Mouse (Mus musculus) liver, adult 2 months (tissue): ENCODE data around the gene Snx21. TPM values are rescaled to one million over a fixed set of nuclear protein-coding genes. Genes with fewer than 3 reads are reported as not detected.

Experiments used
- DNase-seq: peaks from one replicate; pipeline ENCODE4 v3.0.0-alpha.2; 2011; ENCODE audit warnings: low read depth, low spot score; ENCODE audit errors: extremely low read depth
- H3K27ac ChIP-seq: fragments of 200-500 bp; replicated peaks from 2 replicates; pipeline ENCODE4 v1.5.1; 2012; ENCODE audit warnings: low read depth, mild to moderate bottlenecking, control low read depth, inconsistent platforms, low read length; ENCODE audit not compliant: insufficient read depth
- H3K27me3 ChIP-seq: fragments of 200-500 bp; 2 replicates; pipeline ENCODE4 v1.6.1; 2012; ENCODE audit warnings: mild to moderate bottlenecking, moderate library complexity, low read length, inconsistent platforms; ENCODE audit not compliant: control insufficient read depth, insufficient read depth
- H3K36me3 ChIP-seq: fragments of 200-500 bp; 2 replicates; pipeline ENCODE4 v1.6.1; 2012; ENCODE audit warnings: low read length, inconsistent platforms; ENCODE audit not compliant: control insufficient read depth, insufficient read depth
- H3K4me1 ChIP-seq: fragments of 200-500 bp; 2 replicates; pipeline ENCODE4 v1.6.1; 2011; ENCODE audit warnings: low read length; ENCODE audit not compliant: control insufficient read depth, insufficient read depth
- H3K4me3 ChIP-seq: fragments of 200-500 bp; 2 replicates; pipeline ENCODE4 v1.5.1; 2011; ENCODE audit warnings: low read depth, mild to moderate bottlenecking, control low read depth, low read length, moderate library complexity; ENCODE audit not compliant: insufficient read depth
- H3K79me2 ChIP-seq: fragments of 200-500 bp; 2 replicates; pipeline ENCODE4 v1.6.1; 2012; ENCODE audit warnings: inconsistent platforms, mild to moderate bottlenecking, low read length, moderate library complexity; ENCODE audit not compliant: control insufficient read depth, insufficient read depth
- H3K9ac ChIP-seq: fragments of 200-500 bp; 2 replicates; pipeline ENCODE4 v1.6.1; 2012; ENCODE audit warnings: low read depth, mild to moderate bottlenecking, control low read depth, inconsistent platforms, low read length
- CTCF ChIP-seq: fragments of 200-500 bp; IDR thresholded peaks from 2 replicates; pipeline ENCODE4 v1.5.1; 2011; ENCODE audit warnings: low read depth, low read length, control low read depth
- POLR2A ChIP-seq: fragments of 200-500 bp; IDR thresholded peaks from 2 replicates; pipeline ENCODE4 v1.6.1; 2011; ENCODE audit warnings: low read length, control low read depth; ENCODE audit not compliant: insufficient read depth; ENCODE audit errors: extremely low read depth
- WGBS: fragments of 180-500 bp; shearing (Covaris S2); methylation state at CpG from one replicate; pipeline ENCODE4 v1.1.7; 2018; 5-methylcytosine and 5-hydroxymethylcytosine counted together
- polyA plus RNA-seq: library from polyadenylated mRNA; depleted of rRNA; stranded (reverse); fragments of >200 nt; gene quantifications from 2 replicates; pipeline ENCODE4 v1.2.3, GENCODE M21; 2012
- total RNA-seq: library from RNA; depleted of rRNA; stranded (reverse); fragments of >200 nt; gene quantifications from 2 replicates; pipeline ENCODE4 v1.2.3, GENCODE M21; 2014

Snx21 gene
- total and polyA plus RNA-seq, 2 experiments, result 10.8 to 14.4 TPM

GRCm38 (mm10) chr2:164827146-164827850, 41.7 kb downstream of the Snx21 start:
- Histone ChIP-seq H3K27me3 (no peaks in the 10 kb centered on the region), H3K27ac (no peak overlapping the region)
- WGBS, result 91% methylated on average over 16 of the region's 16 CpGs

GRCm38 (mm10) chr2:164828437-164828836, 42.8 kb downstream of the Snx21 start, which contains the start of gene Spata25:
Spata25 (minus strand) TSS chr2:164828537.
- Histone ChIP-seq H3K27me3 (no peaks in the 10 kb centered on the region), H3K4me1 (peaks cover 6% of the 10 kb centered on the region), H3K79me2 (peaks cover 13% of the 10 kb centered on the region), H3K27ac (no peak within 1 kb of the TSS), H3K4me3 (no peak within 1 kb of the TSS), H3K36me3 (peaks cover 4% of the 10 kb centered on the region; the same call in 1 of the 2 replicates), H3K9ac (no peak within 1 kb of the TSS)
- DNase-seq, result no peak
- TF ChIP-seq POLR2A, result no peak
- no peak for TF ChIP-seq CTCF
- 89% methylated on average over 6 of the region's 6 CpGs for WGBS

More at GRCm38 (mm10) chr2:164827146-164827850, 41.7 kb downstream of the Snx21 start:
- H3K9ac ChIP-seq, result no peak overlapping the region
- H3K4me3 ChIP-seq, result no peak overlapping the region
- peaks cover 13% of the 10 kb centered on the region for H3K79me2 ChIP-seq
- no peak for DNase-seq
- peaks cover 4% of the 10 kb centered on the region; the same call in 1 of the 2 replicates for H3K36me3 ChIP-seq
- peaks cover 4% of the 10 kb centered on the region for H3K4me1 ChIP-seq
- TF ChIP-seq POLR2A, result no peak
- no peak for TF ChIP-seq CTCF

DNA sequence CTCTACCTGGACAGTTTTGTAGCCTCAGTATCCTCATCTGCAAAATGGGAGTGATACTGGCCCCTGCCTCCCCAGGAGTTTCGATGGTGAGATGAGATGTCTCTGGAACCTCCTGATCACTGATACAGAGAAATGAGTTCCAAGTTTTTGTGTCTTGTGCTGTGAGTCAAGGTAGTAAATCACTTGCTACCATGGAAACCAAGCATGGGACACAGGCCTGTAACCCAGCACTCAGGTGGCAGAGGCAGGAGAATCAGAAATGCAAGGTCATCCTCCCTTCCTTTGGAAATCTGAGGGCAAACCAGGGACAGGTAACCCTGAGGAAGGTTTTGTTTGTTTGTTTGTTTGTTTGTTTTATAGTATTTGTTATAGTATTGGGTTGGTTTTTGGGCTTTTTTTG, 43.5 kb downstream of the Snx21 start:
- TF ChIP-seq POLR2A, result no peak
- no peak for TF ChIP-seq CTCF
- H3K9ac ChIP-seq, result no peak overlapping the region
- H3K79me2 ChIP-seq, result peaks cover 9% of the 10 kb centered on the region
- peaks cover 4% of the 10 kb centered on the region; the same call in 1 of the 2 replicates for H3K36me3 ChIP-seq
- H3K4me3 ChIP-seq, result no peak overlapping the region
- H3K27me3 ChIP-seq, result no peaks in the 10 kb centered on the region
- no peak overlapping the region for H3K27ac ChIP-seq
- peaks cover 3% of the 10 kb centered on the region; the same call in 1 of the 2 replicates for H3K4me1 ChIP-seq
- 97% methylated on average over 1 of the region's 1 CpGs for WGBS
- DNase-seq, result no peak

GRCm38 (mm10) chr2:164831029-164831428, 45.4 kb downstream of the Snx21 start:
- H3K27me3 ChIP-seq, result no peaks in the 10 kb centered on the region
- no peaks in the 10 kb centered on the region; the same call in 1 of the 2 replicates for H3K79me2 ChIP-seq
- H3K4me1 ChIP-seq, result peaks cover 7% of the 10 kb centered on the region; the same call in 1 of the 2 replicates
- WGBS, result 62% methylated on average over 10 of the region's 10 CpGs
- TF ChIP-seq CTCF, result no peak
- H3K36me3 ChIP-seq, result no peaks in the 10 kb centered on the region
- no peak overlapping the region for H3K9ac ChIP-seq
- no peak for DNase-seq
- no peak overlapping the region for H3K4me3 ChIP-seq
- H3K27ac ChIP-seq, result no peak overlapping the region

DNA sequence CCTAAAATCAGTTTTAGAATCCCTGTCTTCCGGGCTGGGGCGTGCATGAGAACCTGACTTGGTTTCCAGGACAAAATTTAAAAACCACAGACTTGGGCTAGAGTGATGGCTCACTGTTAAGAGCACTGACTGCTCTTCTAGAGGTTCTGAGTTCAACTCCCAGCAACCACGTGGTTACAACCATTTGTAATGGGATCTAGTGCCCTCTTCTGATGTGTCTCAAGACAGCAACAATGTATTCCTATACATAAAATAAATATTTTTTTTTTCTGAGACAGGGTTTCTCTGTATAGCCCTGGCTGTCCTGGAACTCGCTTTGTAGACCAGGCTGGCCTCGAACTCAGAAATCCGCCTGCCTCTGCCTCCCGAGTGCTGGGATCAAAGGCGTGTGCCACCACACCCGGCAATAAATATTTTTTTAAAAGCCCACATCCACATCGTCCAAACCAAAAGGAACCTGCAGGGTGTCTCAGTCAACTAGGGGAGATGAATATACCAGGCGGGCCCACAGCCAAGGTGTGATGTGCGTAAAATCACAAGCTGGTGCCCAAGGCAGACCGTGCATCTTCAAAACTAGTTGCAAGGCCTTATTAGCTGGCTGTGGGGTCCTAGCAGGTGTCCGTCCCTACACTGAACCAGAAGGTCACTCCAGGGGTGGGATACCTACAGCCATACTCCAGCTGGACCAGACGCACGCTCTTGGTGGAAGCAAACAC, 46.6 kb downstream of the Snx21 start:
- no peaks in the 10 kb centered on the region for H3K27me3 ChIP-seq
- DNase-seq, result no peak
- H3K4me3 ChIP-seq, result peak overlapping the region; percentile 62; the same call in 1 of the 2 replicates
- no peaks in the 10 kb centered on the region; the same call in 1 of the 2 replicates for H3K79me2 ChIP-seq
- no peak overlapping the region for H3K27ac ChIP-seq
- no peaks in the 10 kb centered on the region for H3K36me3 ChIP-seq
- no peak overlapping the region for H3K9ac ChIP-seq
- WGBS, result 67% methylated on average over 16 of the region's 16 CpGs
- peaks cover 7% of the 10 kb centered on the region; the same call in 1 of the 2 replicates for H3K4me1 ChIP-seq
- TF ChIP-seq POLR2A (no peak), CTCF (no peak)
